Mouse (Mus musculus) monocyte, adult 2 months (primary cell): Measurements from ENCODE around the gene Gna15.
A peak's percentile ranks its signal among the peaks of the same experiment; 100 is the strongest.

Source experiments
- DNase-seq, 2 experiments: peaks; one replicate each; pipeline ENCODE4 v3.0.0; 2022; ENCODE audit warnings: low spot score in 2 of 2, low read depth in 1 of 2

Gna15 gene

DNA sequence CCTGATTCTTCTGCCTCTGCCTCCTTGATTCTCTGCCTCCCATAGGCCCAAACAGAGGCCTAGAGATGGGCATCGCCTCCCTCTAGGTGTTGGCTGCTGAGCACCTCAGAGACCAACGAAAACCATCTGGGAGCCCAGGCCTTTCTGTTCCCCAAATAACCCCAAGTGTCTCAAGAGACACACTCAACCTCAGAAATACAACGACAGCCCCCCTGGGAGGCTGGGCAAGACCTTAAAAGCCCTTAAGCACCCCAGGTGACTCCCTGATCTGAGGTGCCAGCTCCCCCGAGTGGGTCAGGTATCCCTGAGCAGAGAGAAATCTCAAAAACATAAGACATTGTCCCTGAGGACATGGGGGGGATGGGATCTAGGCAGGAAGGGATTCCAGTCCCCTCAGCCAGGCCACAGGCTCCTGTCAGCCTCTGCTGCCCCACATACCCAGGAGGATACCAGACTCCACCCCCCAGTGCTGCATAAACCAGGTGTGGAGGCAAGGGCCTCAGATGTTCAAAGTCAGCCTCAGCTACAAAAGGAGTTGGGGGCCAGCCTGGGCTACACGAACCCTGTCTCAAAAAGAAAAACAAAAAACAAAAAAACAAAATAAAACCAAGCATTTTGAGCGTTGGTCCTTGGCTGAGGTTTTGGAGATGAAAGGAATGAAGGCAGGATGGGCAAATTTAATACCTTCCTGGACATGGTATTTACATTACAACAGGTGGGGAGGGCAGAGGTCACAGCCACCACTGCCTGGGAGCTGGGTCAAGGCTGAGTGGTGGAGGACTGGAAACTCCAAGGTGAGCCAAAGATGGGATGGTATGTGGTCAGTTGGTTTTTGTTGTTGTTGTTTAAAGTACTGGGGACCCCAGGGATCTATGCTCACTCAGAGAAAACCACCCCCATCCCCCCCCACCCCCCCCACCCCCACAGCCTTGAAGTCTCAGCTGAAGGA, 30.1 kb upstream of the Gna15 start:
- no peak for DNase-seq

DNA sequence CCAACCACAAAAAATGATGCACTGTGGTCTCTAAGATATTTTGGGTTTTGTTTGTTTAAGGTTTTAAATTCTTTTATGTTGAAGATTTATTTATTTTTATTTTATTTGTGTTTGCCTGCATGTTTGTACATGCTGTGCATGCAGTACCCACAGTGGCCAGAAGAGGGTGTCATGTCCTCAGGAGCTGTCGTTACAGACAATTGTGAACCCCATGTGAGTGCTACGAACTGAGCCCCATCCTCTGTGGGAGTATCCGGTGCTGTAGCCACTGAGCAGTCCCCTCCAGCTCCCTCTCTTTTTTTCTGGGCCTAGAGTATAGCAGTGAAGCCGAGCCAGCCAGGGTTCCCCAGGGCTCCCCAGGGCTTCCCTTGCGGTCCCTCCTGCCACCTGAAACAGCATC, 29.2 kb upstream of the Gna15 start:
- DNase-seq: no peak

DNA sequence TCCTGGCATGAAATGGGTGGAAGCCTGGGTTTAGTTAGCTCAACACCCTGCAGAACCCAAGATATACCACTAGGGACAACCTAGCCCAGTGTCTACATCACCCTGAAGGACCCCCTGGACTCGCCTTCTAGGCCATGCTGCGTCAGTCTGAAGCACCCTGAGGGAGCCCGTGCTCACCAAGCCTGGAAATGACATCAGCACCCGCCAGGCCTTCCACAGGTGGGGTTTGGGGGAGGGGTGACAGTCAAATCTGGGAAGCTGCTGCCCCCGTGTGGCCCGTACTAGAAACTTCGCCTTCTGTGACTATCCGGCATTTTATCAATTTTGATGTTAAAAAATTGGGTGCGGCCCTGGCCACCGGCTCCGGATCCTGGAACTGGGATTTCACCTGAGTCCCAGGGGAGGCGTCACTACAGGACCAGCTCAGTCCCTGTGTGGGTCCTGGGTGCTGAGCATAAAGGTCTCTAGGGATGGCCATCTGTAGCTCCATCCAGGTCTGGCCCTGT, 27.6 kb upstream of the Gna15 start:
- peak in 1 of 2 experiments; percentile 47 for DNase-seq

DNA sequence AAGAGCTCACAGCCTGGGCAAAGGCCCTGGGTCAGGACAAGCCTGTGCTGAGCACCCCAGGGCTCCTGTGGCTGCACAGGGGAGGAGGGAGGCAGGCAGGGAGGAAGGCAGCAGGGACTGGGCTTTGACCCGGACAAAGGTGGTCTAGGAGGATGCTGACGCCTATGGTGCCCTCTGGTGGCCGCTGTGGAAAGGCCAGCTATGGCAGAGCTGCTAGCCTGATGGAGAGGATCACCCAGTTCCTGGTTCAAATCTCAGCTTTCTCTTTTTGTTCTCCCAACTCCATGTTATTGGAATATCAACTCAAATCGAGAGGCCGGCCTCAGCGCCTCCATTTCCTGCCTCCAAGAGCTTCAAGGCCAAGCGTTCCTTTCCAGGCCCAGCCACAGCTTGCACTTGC, 26.2 kb upstream of the Gna15 start:
- no peak for DNase-seq

DNA sequence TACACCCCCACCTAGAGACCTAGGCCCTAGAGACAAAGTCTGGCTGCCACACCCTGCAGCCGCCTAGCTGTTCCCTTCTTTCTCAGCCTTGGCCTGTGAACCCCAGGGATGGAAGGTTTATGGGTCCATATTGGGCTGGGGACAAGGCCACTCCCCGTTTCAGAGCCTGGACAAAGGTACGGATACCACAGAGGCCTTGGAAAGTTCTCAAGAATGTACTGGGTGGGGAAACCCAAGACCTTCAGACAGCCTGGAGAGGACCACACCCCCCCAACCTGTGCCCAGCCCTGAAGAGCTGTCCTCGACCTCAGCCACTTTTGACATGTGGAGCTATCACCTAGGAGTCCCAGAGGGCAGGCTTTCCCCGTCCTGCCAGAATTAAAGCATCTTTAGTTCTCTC, 24.9 kb upstream of the Gna15 start:
- DNase-seq: no peak

DNA sequence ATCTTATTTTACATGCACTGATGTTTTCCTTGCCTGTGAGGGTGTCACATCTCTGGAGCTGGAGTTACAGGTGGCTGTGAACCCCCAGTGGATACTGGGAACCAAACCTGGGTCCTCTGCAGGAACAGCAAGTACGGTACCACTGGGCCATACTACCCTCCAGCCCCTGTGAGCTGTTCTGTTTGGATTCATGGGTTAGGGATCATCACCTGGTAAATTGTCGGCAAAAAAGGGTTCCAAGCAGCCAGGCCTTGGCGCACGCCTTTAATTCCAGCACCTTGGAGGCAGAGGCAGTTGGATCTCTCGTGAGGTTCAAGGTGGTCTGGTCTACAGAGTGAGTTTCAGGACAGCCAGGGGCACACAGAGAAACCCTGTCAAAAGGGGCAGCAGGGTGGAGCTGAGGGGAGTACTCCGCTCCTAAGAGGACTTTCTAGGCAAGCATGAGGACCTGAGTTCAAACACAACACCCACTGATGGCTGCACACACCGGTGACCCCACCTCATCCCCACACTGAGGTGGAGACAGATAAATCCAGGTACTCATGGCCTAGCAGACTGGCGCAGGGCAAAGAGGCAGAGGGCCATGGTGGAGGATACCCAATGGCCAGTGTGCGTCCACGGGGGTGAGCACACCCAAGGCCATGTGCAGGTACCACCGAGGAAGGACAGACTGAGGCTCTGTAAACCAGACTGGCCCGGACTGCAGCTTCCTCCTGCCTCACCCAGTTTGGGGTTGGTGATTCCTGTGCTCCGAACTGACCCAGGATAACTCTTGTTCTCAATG, 23.0 kb upstream of the Gna15 start:
- no peak for DNase-seq

DNA sequence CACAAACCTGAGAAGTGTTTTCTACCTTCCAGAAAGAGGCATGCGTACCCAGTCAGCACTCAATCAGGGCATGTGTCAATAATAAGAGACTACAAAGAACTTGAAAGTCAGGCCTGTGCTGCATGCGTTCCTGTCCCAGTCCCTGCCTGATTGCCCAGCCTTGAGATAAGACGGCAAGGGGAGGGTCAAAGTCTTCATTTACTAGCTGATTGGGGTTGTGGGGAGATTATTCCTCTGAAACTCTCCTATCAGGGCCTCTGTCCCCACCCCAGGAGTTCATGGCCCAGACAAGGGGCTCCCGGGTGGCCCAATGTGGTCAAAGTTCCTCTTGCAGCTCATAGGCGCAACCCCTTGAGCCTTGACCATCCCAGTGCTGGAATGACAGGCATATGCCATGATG, 22.3 kb upstream of the Gna15 start:
- no peak for DNase-seq

DNA sequence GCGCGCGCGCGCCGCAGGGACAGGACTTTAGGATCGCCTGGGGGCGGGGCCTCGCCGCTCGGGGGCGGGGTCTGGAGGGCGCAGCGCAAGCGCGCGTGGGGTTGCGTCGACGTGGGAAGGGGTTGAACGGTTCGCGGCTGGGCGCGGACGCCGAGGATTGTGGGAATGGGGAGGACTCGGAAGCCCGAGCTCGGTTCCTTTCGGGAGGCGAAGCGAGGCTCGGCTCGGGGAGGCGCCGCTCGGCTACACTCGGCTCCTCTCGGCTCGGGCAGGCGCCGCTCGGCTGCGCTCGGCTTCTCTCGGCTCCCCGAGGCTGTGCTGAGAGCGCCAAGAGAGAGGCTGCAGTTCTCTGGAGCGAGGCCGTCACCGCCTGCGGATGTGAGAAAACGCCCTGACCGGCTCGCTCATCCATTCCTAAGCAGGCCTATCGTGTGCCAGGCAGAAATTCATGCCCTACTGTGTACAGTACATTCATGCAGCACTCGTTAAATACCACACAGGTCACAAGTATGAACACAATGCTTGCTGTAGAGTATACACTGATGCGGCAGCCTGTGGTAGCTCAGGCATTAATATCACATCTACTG, 21.2 kb upstream of the Gna15 start, which contains the start of gene Gna11:
Gene Gna11, minus strand, starts transcription at position 30 of the 587 bp plus-strand sequence.
- DNase-seq: peak; percentile 98 to 99

DNA sequence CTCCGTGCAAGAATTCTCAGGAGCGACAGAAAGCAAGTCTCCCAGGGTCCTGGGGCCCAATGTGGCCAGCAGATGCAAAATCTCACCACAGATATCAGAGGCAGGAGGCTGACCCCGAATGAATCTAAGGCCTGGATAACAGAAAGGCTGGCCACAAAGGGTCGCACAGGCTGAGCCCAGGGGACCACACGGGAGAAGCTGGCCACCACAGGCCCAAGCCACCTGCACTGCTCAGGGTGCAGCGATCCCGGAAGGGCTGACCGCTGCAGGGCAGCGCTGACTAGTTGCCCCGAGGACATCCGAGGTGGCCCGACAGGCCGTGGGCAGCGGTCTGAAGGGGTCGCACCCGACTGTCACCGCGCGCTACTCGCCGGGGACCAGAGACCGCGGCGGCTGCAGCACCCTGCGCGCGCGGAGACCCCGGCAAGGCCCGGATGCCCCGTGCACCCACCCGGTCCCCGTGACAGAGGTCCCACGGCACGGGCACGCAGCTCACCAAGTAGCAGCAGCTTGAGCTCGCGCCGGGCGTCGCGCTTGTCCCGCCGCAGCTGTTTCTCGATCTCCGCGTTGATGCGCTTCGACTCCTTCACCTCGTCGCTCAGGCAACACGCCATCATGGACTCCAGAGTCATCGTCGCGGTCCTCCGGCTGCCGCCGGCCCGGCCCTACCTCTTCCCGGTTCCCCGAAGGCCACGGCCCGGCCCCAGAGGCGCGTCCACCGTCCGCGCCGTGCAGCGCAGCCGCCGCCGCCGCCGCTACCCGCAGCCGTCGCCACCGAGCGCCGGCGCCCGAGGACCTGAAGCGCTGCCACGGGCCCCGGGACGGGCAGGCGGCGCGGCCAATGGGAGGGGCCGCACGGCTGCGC, 20.5 kb upstream of the Gna15 start:
- no peak for DNase-seq

DNA sequence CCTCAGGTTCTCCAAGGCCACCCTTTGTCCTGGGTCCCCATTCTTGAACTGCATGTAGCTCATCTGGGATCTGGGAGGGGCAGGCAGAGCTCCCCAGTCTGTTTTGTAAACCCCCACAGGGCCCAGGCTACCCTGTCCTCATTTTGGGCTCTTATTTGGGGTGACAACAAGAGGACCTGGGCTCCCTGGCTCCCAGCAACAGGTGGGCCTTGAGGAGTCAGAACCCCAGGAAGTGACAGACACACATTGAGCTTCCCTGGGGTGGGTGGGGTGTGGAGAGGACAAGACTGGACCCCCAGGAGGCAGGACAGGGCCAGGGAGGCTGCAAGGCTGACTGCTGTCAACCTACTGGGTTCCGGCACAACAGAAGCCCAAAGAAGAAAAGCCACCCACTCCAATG, 19.6 kb upstream of the Gna15 start:
- no peak for DNase-seq

DNA sequence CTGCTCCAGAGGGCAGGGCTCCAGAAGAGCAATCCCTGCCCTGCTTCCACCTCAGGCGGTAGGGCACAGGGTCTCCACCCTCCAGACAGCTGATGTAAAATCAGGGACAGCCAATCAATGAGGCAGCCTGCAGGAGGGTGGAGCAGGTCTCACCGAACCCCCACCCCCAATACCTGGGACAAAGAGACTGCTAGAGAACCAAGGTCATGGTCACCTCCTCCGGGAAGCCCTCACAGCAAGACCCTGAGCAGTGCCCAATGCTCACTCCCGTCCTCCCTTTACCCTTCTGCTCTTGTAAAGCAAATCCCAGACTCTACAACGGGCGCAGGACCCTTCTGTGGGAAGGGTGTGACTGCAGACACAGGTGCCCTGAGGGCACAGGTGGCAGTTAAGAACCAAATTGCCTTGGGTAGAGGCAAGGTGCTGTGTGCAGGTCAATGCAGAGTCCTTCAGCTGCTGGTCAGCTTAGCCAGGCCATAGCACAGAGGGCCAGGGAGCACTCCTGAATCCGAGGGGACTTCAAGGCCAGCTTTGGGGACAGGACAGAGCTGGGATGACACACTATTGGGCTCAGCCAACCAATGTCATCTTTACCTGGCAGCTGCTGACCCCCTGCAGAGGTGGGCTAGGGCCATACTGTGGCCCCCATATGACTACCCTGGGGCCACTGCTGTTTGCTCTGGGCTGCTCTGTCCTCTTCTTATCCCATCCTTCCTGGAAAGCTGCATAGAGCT, 18.9 kb upstream of the Gna15 start:
- no peak for DNase-seq

DNA sequence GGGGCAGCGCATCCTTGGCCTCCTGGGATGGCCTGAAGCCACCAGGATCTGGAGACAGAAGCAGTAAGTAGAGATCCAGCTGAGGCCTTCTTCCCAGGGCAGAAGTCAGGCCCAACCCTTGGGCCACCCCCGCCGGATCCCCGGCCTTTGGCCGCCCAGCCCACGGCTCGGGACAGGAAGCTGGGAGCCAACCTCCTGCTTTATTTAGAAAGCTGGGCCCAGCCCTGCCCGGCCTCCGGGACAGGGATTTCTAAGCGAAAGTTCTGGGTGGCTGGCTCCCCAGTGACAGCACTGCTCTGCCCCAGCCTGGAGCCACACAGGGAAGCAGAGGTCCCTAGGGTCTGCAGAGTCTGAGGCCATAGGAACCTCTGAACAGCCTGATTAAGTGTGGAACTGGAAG, 17.8 kb upstream of the Gna15 start:
- DNase-seq: no peak

DNA sequence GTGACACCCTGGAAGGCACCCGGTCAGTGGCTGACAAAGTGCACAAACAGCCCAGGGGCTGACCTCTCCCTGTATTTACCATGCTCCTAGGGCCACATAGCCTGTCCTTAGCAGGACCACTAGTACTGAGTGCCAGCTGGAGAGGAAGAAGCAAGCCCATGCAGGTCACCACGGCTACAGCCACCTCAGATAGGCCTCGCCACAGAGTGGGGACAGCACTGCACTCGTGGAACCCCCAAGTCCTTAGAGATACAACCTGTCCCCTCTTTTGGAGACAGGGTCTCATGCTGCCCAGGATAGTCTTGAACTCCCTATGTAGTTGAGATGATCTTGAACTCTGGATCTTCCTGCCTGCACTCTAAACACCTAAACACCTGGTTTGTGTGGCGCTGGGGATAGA, 17.3 kb upstream of the Gna15 start:
- no peak for DNase-seq

DNA sequence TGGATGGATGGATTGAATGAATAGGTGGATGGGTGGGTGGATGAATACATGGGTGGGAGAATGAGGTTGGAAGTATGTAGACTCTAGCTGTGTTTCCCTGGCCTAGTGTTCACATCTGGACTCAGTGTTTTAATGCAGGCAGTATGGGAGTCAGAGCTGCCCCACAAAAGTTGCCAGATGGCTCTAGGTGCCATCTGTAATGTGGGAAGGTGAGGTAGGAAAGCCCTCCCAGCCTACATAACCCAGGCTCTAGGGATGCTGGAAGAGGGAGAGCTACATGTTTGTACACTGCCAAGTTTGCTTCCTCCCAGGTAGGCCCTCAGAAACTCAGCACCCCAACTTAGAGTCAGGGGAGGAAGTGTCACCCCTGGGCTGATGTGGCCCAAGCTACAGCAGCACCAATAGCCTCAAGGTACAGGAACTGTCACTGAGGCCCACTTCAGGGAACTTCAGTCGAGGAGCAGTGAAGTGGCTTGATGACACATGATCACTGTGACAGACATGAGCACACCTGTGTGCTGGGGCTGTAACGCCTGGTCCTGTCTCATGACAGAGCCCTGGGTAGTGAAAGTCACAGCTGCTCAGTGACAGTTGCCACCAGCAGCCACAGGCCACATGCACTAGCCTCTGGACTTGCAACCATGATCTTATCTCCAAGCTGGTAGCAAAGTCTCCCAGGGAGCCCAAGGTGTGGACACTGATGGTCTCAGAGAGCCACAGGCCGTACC, 14.5 kb upstream of the Gna15 start:
- no peak for DNase-seq

DNA sequence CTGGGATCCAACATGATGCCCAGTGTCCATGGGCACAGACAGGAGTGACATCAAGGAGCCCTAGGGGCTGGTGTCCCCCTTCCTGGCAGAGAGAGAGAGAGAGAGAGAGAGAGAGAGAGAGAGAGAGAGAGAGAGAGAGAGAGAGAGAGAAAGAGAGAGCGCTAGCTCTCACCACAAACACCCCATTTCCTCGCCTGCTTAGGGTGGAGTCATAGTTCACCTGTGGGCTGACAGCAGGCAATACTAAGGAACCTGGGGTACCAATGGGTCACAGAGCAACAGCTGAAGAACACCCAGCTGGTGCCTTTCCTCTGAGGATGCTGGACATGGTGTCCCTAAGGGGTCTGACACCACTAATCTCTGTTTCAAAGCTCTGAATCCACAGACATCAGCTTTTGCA, 13.4 kb upstream of the Gna15 start:
- no peak for DNase-seq

DNA sequence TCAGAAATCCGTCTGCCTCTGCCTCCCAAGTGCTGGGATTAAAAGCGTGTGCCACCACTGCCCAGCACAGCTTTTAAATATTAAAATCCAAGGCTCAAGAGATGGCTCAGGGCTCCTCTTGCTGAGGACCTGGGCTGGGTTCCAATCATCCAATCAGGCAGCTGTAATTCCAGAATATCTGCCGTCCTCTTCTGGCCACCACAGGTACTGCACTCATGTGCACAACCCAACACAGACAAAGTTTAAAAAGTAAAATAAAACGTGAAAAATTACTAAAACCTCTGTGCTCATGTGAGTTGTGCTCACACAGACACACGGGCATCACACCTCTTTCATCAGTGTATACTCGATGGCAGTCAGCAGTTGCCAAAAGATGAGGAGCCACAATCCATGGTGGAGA, 12.7 kb upstream of the Gna15 start:
- no peak for DNase-seq

DNA sequence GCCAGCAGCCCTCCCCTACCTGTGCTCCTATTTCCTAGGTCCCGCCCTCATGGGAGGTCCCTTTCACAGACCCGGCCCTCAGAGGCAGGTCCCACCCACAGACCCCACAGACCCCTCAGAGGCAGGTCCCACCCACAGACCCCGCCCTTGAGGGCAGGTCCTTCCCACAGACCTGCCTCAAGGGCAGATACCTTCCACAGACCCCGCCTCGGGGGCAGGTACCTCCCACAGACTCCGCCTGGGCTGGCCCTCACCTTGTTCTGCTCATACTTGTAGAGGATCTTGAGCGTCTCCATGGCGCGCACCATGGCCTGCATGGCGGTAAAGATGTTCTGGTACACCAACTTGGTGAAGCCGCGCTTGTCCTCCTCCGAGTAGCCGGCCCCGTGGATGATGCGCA, 10.8 kb upstream of the Gna15 start:
- DNase-seq: no peak

DNA sequence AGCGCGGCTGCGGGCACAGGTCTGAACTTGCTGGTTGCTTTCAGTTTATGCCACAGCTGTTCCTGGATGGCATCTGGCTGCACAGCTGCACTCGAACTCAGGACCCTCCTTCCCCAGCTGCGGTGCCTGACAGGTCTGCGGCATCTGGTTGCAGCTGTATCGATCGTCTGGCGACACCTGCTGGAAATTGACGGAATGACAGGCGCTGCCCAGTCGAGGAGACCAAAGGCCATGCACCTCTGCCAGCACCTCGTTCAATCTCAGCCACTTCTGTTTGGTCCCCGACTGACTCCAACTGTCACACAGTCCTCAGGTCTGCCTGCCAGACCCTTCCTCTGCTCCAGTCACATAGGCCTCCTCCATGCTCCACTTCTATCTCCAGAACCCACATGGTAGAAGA, 2.8 kb upstream of the Gna15 start:
- DNase-seq: peak in 1 of 2 experiments; percentile 79

DNA sequence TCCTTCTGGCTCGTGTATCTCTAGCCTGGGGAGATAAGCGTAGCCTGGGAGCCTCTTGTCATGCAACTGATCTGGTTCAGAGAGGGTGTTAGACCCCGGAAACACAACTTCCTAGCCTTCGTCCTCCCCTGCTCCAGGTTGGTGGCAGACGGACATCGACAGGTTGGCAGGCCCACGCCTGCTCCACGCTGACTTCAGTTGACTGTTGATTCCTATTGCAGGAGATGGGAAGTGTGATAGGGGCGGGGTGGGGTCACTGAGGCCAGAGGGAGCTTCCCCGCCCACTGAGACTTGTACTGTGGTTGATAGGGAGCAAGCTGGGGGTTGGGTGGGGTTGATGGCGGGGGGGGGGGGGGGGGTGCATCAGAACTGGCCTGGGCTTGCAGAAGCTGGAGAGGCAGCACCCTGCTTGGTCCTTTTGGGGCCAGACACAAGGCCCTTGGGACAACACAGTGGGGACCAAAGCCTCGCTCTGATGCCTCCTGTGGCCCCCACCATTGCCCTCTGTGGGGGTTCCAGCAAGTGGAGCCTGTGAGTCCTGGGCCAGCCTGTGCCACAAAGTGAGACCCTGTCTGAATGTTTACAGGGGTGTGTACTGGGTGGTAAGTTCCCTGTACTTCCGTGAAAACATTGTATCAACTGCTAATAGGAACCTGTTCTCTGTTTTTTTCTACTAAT, 1.1 kb upstream of the Gna15 start:
- no peak for DNase-seq
